Mouse (Mus musculus): ENCODE measurements around the gene Pik3ca.
"Not testable (repeated sequence)": the region's sequence is repeated elsewhere in the genome, so short reads cannot be mapped to it uniquely, and the experiment has no call there.

The Pik3ca gene

GRCm38 (mm10) chr3:32402990-32403885 is 5.8 kb downstream of the Pik3ca start:
- DNase-seq = no peak

- no peak for DNase-seq
Observed at GRCm38 (mm10) chr3:32405699-32406098, 8.2 kb downstream of the Pik3ca start.

GRCm38 (mm10) chr3:32406804-32407203 is 9.3 kb downstream of the Pik3ca start:
- DNase-seq = no peak

GRCm38 (mm10) chr3:32408811-32409273 is 11.4 kb downstream of the Pik3ca start:
- DNase-seq = peak; percentile 35 to 52

- DNase-seq = no peak
Observed at GRCm38 (mm10) chr3:32412502-32413044, 15.1 kb downstream of the Pik3ca start.

GRCm38 (mm10) chr3:32414381-32414780 is 16.9 kb downstream of the Pik3ca start:
- no peak for DNase-seq

- no peak for DNase-seq
Observed at GRCm38 (mm10) chr3:32415370-32416309, 18.2 kb downstream of the Pik3ca start.

GRCm38 (mm10) chr3:32417751-32418211 is 20.3 kb downstream of the Pik3ca start:
- no peak for DNase-seq

- no peak for DNase-seq
Observed at GRCm38 (mm10) chr3:32419866-32420265, 22.4 kb downstream of the Pik3ca start.

- DNase-seq = no peak
Observed at GRCm38 (mm10) chr3:32421115-32422054, 23.9 kb downstream of the Pik3ca start.

GRCm38 (mm10) chr3:32427695-32428094 is 30.2 kb downstream of the Pik3ca start:
- no peak for DNase-seq

- no peak for DNase-seq
Observed at GRCm38 (mm10) chr3:32428361-32428760, 30.9 kb downstream of the Pik3ca start.

- DNase-seq = peak; percentile 52 to 60
Observed at GRCm38 (mm10) chr3:32428921-32429320, 31.4 kb downstream of the Pik3ca start.

GRCm38 (mm10) chr3:32429351-32429750 is 31.9 kb downstream of the Pik3ca start:
- DNase-seq = not testable (repeated sequence)

GRCm38 (mm10) chr3:32430394-32430793 is 32.9 kb downstream of the Pik3ca start:
- DNase-seq = no peak

- DNase-seq = no peak
Observed at GRCm38 (mm10) chr3:32434016-32434415, 36.5 kb downstream of the Pik3ca start.

GRCm38 (mm10) chr3:32436101-32436500 is 38.6 kb downstream of the Pik3ca start:
- no peak for DNase-seq

- no peak for DNase-seq
Observed at GRCm38 (mm10) chr3:32437297-32437696, 39.8 kb downstream of the Pik3ca start.

GRCm38 (mm10) chr3:32437820-32438219 is 40.3 kb downstream of the Pik3ca start:
- no peak for DNase-seq

GRCm38 (mm10) chr3:32438716-32439115 is 41.2 kb downstream of the Pik3ca start:
- DNase-seq = no peak

GRCm38 (mm10) chr3:32441710-32442109 is 44.2 kb downstream of the Pik3ca start:
- DNase-seq = no peak
